Mouse (Mus musculus) frontal cortex, postnatal 10 days (tissue): ENCODE results near the gene Zmat5.
"Not testable (repeated sequence)": the region's sequence is repeated elsewhere in the genome, so short reads cannot be mapped to it uniquely, and the experiment has no call there.

Experiments used
- DNase-seq, 2 experiments: peaks; one replicate each; pipeline ENCODE4 v3.0.0; 2022; ENCODE audit warnings: low spot score in 2 of 2, mixed read lengths in 1 of 2

Gene Zmat5

DNA sequence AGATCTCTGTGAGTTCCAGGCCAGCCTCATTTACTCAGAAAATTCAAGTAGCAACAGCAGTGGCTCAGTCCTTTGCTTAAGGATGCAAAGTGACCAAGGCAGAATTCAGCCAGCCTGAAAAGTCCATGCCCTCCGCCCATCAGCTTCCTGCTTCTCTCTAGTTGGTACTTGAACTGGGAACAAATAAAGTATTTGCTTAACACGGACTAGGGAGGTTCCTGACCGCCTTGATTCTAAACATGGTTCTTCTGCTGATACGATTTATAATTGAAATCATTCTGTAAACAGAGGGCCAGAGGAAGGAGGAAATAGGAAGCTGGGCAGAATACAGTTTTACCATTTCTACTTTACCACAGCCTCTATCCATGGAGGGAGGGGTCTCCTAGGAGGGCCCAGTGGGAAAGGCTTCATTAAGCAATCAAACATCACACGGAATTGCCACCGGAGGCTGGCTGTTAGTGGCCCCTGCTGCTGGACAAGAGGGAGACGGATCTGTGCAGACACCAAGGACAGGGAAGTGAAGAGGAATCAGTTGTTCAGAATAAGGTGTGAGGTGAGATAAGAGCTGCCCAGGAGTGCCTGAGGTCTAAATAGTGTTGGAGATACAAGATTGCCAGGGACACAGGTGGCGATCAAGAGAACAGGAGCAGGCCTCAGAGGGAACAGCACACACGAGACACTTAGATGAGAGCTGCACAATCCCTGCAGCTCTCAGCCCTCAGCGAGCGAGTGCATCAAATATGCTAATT, 15.7 kb upstream of the Zmat5 start:
- DNase-seq, result no peak

DNA sequence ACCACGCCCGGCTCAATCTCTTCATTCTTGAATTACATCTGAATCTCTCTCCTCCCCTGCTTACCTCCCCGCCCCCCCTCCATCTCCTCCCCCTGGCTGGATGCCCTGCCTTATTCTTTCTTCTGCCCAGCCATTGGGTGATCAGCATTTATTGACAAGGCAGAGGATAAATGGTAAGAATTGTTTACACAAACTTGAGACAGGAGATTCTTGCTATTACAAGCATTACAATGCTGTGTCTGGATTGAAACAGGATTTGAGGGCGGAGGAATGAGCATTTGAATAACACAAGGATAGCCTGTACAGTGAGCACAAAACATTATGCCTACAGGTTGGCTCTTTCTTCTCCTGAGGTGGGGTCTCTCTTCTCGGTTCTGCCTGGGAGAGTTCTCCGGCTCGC, 14.1 kb upstream of the Zmat5 start:
- DNase-seq, result no peak

DNA sequence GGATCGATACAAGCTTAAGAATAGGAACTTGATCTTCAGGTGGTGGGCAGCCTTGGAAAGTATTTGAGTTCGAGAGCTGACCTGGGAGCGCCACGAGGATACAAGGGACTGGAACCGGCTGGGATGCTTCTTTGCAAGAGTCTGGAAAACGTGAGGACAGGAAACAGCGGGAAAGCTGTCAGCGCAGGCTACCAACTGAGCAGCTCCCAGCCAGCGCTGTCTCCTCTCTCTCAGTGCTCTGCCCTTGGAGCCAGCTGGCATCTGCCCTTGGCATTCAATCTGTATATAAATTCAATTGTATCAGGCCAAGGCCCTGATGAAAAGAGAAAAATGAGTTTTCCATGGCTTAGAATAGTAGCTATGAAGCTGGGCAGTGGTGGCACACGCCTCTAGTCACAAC, 13.3 kb upstream of the Zmat5 start:
- DNase-seq, result no peak

DNA sequence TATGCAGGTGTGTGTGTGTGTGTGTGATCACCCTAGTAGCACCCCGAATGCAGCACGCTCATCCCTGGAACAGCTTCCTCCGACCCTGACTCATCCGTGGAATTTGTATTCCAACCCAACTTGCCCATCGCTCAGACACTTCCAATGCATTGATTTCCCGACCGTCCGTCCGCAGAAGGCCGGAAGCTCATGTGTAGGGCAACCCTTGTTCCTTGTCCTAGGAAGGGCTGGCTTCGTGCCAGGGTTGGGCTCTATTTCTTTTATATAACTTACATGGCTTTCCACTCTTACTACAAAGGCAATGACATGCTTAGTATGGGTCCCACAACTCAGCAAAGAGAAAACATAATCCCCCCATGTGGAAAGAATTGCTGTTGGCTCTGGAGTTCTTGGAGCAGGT, 12.3 kb upstream of the Zmat5 start:
- DNase-seq, result no peak

DNA sequence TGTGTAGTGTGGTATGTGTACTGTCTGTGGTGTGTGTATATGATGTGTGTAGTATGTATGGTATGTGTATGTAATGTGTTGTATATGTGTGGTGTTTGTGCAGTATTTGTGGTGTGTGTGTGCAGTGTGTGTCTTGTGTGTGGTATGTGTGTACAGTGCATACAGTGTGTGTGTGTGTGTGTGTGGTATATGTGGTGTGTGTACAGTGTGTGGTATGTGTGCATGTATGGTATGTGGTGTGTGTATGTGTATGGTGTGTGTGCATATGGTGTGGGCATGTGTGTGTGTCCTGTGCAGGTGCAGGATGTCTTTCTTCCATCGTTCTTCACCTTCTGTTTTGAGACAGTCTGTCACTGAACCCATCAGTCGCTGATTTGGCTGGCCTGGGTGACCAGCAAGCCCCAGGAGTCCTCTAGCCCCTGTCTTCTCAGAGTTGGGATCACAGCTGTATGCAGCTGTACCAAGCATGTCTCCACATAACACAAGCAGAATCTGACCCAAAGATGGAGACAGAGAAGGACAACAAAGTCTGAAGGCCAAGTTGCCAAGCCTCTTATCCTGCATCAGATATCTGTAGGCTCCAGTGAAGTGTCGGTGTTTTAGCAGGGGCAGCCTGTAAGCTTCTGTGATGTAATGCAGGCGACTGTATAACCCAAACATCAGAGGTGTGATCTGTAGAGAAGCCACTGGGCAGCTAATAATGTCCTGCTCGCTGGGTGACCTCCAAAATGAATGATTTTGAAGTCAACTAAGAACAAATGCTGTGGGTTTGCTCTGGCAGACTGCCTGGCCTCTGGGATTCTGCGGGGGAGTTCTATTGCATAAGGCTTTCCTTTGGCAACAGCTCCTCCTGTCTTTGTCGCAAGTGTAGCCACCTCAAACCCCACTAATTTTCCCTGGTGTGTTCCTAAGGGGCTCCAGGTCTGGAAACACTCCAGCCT, 7.2 kb upstream of the Zmat5 start:
- DNase-seq, result peak in 1 of 2 experiments; percentile 32

DNA sequence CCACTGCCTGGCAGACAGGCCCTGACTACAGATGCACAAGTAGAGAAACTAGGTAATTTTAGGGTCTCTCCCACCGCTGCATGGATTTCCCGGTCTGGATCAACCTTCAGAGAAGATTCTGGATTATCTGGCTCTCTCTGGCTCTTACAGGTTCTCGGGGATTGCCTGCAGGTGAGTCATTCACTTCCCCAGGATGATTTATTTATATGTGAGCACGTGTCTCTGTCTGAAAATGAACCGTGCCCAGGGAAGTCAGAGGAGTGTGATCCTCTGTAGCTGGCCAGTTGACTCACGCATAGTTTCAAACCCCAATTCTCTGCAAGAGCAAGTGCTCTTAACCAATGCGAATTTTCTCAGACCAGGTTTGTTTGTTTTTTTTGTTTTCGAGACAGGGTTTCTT, 3.8 kb upstream of the Zmat5 start:
- no peak for DNase-seq

DNA sequence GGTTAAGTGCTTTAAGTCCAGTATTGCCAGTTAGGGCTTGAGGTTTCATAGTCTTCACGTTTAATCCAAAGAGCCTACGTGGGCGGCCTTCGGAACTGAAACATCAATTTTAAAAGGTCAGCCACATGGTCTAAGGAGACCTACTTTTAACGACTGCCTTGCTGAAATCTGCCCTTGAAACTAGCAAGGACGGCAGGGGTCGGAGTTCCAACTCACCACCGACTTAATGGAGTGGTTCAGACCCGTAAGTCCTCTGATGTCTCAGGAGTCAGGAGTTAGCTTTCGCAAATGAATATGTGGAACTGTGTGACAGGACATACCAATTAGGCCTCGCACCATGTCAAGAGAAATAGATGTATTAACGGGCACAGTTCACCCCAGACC, 798 bp upstream of the Zmat5 start:
- no peak for DNase-seq

DNA sequence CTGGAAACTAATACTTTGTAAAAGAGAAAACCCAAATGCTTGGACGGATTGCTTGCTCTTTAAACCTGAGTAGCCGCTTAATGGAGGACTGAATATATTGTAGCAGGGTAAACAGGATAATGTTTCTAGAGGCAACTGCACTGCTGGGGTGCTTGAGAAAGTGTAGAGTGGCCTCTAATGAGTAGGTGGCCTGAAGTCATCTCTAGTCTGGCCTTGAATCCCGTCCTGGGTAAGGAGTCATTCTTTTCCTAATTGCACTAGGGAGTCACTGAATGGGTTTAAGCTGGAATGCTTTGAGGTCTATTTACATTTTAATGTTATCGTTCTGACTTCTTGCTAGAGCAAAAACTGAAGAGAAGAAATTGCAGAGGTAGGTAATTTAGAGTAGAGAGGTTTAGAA, 700 bp downstream of the Zmat5 start:
- no peak for DNase-seq

DNA sequence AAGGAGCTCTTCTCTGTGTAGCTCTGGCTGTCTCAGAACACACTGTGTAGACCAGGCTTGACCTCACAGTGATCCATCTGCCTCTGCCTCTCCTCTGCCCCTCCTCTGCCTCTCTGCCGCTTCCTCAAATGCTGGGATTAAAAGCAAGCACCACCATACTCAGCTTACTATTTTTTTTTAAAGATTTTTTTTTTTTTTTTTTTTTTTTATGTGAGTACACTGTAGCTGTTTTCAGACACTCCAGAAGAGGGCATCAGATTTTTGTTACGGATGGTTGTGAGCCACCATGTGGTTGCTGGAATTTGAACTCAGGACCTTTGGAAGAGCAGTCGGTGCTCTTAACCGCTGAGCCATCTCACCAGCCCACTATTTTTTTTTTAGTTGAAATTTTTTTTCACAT, 5.7 kb downstream of the Zmat5 start:
- DNase-seq, result not testable (repeated sequence)

DNA sequence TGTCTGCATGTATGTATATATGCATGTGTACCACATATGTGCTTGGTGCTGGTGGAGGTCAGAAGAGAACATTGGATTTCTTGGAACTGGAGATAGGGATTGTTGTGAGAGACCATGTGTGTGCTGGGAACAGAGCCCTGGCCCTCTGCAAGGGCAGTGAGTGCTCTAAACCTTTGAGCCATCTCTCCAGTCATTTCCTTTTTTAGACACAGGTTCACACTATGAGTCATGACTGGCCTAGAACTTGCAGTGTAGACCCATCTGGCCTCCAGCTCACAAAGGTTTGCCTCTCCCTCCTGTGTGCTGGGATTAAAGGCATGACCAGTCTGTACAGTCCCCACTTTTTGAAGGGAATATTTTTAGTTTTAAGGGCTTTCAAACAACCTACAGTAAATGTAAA, 8.3 kb downstream of the Zmat5 start:
- DNase-seq, result no peak

DNA sequence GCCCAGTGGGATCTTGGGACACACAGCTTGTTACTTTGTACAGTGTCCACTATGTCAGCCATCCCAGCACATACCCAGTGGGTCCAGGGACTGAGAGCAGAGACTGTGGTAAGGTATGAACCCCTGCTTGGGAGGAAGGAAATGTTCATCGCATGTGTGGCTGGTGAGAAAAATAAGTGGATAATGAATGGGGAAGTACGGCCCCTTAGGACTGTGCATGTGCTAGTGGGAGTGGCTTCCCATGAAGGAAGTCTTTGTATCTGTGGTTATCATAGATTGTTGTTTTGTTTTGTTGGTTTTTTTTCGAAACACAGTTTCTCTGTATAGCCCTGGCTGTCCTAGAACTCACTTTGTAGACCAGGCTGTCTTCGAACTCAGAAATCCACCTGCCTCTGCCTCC, 10.2 kb downstream of the Zmat5 start:
- DNase-seq, result no peak

DNA sequence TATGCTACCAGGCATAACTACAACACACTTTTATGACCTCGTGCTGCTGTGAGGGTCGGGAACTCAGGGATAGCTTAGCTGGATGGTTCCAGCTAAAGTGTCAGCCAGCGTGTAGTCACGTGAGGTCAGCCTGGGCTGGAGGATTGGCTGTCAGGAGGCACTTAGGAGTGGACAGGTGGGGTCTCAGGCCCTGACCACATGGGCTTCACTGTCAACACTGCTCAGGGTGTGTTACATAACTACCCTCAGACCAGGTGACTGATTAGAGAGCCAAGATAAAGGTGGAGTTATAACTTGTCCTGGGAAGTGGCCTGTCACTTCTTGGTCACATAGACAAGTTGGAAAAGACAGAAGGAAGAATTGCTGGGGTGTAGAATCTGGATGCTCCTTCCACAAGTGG, 11.1 kb downstream of the Zmat5 start:
- no peak for DNase-seq

DNA sequence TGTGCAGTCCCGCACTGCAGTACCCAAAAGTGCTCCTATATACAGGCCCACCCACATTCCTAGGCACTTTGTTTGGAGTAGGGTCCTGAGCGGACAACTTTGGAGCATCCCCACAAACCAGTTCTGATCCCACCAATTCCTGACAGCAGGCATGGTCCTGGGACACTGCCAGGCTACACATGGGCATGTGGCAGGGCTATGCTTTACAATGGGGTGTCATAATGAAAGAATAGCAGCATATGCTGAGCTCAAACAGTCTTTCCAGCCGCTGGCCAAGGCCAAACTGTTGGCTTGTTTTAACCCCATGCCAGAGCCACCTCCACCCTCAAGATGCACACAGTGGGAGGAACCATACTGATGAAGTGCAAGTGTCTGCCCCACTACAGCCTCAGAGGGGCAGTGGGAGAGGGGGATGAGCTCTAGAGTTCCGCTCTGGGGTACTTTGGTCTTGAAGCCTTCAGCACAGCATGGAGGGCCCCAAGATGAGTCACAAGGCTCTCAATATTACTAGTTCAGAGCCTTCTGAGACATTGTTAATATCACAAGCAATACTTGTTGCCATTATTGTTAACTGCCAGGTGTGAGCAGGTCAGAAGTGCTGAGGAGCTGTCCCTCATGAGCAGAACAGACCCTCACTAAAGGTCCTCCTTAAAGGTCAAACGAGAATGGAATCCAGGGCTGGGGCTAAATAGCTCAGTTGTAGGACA, 12.2 kb downstream of the Zmat5 start:
- DNase-seq, result no peak

DNA sequence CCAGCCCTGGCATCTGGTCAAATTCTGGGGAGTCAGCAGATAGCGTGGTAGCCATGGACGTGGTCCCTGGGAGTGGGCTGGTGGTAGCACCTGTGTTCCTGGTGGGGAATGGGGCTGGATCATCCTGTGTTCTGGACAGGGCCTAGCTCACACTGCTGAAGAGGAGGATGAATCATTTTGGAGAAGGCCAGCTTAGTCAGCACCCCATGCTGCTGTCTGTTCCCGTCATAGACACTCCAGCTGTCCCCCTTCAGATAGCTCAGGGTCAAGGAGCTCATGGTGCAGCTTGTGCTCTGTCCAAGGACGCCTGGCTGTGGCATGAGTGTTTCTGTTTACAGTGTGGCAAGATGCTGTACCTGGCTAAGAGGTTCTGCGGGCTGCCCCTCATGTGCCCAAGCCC, 14.1 kb downstream of the Zmat5 start:
- DNase-seq, result no peak

DNA sequence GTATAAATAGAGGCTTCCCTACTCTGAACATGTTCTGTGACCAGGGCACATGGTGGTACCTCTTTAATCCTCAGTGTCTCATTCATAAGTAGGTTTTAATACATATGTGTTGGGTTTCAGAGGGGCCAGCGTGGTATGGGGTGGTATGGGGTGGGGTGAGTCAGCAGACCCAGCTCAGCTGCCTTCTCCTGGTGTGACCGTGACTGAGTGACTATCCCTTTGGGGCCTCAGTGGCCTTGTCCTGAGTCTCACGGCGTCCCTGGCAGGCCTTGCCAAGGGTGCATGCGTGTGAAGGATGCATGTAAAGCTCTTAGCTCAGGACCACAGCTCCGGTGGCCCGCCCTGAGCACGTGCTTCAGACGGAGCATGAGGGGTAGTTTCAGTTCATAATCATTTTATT, 15.5 kb downstream of the Zmat5 start:
- DNase-seq, result no peak

DNA sequence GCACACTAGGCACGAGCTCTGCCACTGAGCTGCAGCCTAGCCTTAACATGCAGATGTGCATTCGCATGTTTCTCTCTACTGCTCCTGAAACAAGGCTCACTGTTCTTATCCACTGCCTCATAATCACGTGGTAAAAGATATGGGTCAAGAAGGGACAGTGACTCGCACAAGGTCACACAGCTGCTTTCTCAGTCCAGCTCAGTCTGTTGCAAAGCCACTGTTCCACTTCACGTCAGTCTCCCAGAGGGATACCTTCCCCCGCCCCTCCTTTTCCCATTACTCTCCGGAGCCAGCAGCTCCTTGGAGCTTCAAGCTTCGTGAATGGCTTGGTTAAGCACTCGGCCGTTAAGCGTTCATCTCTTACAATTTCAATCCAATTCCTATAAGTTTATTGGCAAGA, 15.9 kb downstream of the Zmat5 start:
- DNase-seq, result no peak

DNA sequence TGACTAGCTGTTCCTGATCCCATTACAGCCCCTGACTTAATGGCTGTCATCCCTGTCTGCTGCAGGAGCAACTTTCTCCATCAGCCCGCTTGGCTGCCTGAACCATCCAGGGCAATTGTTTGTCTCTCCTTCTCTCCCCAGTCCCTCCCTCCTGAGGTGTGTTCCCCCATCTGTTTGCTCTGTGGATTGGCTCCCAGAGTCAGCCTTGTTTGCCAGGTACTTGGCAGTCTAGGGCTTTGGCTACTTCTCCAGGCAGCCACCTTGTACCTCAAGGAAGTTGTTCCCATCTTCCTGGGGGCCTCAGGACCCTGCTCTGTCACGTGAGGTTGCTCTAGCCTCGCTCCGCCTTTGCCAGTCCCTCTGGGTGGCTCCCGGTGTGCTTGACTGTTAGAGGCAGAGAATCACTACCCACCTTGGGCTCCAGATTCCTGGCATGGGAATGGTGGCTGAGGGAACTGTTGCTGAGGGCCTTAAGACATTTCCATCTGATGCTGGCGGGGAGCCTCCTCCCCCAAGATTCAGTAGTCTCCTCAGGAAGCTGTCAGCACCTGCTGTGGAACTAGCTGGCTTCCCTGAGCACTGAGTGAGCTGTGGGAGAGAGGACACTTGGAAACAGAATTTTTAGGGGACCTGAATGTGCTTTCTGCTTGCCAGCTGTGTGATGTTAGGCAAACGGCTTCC, 16.6 kb downstream of the Zmat5 start:
- DNase-seq, result no peak

DNA sequence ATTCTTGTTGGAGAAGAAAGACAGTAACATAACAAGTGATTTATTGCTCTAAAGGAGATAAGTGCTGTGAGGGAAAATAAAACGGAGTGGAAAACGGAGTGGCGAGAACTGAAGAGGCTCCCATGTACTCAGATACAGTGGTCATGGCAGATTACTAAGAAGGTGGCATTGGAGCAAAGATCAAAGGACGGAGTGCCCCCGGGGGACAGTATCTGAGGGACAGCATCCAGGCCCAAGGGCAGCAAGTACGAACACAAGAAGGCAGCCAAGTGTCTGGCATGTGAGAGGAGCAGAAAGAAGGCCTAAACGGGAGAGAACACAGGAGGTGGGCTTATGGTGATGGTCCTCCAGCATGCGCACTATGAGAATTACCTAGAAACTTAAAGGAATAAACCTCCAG, 17.2 kb downstream of the Zmat5 start:
- DNase-seq, result no peak

DNA sequence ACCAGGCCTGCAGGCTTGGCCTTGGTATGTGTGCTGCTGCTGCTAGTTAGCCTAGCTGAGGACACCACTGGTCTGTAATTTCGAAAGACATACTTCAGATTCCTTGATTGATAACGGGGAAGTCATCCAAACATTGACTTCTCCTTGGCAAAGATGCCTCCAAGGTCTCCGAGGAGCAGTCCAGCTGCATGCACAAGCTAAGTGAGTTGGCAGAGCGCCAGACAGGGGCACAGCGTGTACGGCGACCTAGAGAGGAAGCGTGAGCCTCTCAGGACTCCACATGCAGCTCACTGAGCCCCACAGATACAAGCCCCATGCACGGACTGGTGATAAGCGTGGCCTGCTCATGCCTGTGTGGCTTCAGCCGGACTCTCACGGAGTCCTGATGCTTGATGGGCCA, 25.1 kb downstream of the Zmat5 start:
- DNase-seq, result no peak

DNA sequence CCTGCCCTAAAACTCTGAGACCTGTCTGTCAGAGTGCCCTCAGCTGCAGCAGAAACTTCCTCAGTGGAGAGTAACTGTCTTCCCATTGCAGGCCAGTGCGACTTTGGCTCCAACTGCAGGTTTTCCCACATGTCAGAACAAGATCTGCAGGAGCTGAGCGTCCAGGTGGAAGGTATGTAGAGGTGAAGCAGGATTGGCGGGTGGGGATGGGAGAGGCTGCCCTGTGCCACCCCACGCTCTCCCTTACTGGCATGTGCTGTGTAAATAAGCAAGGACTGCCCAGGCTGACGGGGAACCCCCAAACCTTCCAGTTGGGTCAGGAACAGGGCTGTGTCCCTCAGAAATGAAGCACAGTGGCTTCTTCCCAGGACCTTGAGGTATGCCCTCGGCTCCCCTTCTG, 25.6 kb downstream of the Zmat5 start:
- DNase-seq, result no peak

DNA sequence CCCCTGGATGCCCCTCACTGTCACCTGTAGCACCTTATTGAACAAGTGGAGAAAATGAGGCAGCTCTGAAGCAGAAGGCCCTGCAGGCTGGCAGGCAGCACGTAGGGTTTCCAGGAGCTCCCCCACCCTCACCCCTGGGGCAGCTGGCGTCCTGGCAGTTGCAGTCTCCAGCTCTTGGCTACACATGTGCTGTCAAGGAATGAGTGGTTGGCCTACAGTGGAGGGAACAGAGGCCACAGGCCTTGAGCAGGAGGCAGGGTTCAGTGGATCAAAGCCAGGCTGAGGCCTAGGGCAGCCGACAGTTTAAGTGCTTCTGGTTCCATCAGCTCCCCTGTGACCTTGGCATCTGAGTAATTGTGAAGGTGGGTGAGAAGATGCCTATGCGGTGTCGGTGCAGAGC, 26.4 kb downstream of the Zmat5 start:
- DNase-seq, result no peak

DNA sequence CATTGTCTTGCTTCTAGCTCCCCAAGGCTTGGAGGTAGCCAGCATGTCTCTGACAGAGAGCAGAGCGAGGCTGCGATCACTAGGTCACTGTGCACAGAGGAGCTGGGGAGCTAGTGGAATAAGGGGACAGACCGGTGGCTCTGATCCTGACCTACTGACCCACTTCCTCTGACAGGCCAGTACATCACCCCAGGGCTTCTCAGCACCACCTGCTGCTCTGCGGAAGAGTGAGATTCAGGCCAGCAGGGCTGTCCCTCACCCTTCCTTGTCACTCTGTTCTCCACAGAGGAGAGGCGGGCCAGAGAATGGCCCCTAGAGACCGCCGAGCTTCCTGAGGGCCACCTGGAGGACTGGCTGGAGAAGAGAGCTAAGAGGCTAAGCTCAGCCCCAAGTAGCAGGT, 27.3 kb downstream of the Zmat5 start:
- DNase-seq, result no peak
